Mouse (Mus musculus) midbrain, embryonic 10.5 days (tissue): ENCODE measurements around the gene Haus6. TPM values are rescaled to one million over a fixed set of nuclear protein-coding genes. Genes with fewer than 3 reads are reported as not detected.
"Not testable (repeated sequence)": the region's sequence is repeated elsewhere in the genome, so short reads cannot be mapped to it uniquely, and the experiment has no call there.

Experiments used
- DNase-seq: peaks from one replicate; pipeline ENCODE4 v3.0.0-alpha.2; 2017; ENCODE audit warnings: low spot score
- H3K27ac ChIP-seq: fragments of 300-500 bp; sonication (generic); replicated peaks from 2 replicates; pipeline ENCODE4 v1.5.1; 2016; ENCODE audit warnings: mild to moderate bottlenecking
- H3K27me3 ChIP-seq: fragments of 300-500 bp; sonication (generic); 2 replicates; pipeline ENCODE4 v1.6.1; 2016; ENCODE audit warnings: low read depth, mild to moderate bottlenecking; ENCODE audit not compliant: poor library complexity, severe bottlenecking
- H3K36me3 ChIP-seq: fragments of 300-500 bp; sonication (generic); 2 replicates; pipeline ENCODE4 v1.6.1; 2016; ENCODE audit warnings: mild to moderate bottlenecking, moderate library complexity
- H3K4me1 ChIP-seq: fragments of 300-500 bp; sonication (generic); 2 replicates; pipeline ENCODE4 v1.6.1; 2016
- H3K4me3 ChIP-seq: fragments of 300-500 bp; sonication (generic); 2 replicates; pipeline ENCODE4 v1.5.1; 2016; ENCODE audit warnings: mild to moderate bottlenecking, moderate library complexity
- H3K9me3 ChIP-seq: fragments of 300-500 bp; sonication (generic); replicated peaks from 2 replicates; pipeline ENCODE4 v1.6.1; 2016; ENCODE audit warnings: mild to moderate bottlenecking
- WGBS: fragments of 180-500 bp; shearing (Covaris S2); methylation state at CpG from one replicate; pipeline ENCODE4 v1.1.7; 2016; 5-methylcytosine and 5-hydroxymethylcytosine counted together
- polyA plus RNA-seq: library from polyadenylated mRNA; unstranded; fragments of >200 nt; fragmentation: Nextera tagmentation; extraction: Ambion mirVana; gene quantifications from 2 replicates; pipeline ENCODE4 v1.2.1, GENCODE M21; 2016

Gene Haus6
- 29.1 and 30.7 TPM in 2 replicates for polyA plus RNA-seq

DNA sequence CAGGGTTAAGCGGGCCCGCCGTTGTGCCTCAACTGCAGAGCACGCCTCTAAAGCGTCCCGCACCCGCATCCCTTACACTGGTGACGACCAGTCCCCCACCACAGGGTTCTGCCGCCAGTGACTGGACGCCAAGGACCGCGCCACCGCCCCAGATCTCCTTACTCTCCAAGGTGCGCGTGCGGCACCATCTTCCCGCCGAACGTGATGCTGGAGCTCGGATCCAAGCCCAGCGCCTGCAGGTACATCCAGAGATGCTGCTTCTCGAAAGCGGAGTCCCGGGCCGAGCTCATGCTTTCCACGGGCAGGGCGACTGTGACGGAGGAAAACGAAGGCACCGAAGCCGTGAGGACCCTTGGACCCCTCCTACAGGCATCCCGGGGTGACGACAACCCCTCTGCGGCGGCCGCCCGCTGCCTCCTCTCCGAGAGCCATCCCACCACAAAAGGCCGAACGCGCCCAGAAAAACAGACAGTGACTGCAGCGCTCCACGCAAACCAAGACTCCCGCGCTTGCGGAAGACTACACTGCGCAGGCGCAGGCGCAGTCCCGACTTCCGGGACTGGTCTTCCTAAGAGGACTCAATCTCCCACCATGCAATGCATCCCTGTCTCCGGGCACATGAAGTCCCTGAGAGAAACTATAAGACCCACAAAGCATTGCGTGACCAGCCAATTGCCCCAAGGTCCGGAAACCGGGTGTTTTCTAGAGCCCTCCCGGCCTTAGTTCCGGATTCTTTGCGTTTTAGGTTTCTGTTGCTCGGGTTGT lies at the start of gene Haus6:
Gene Haus6, minus strand, starts transcription at position 532 of the 765 bp plus-strand sequence.
- H3K27ac ChIP-seq, result peak within 1 kb of the TSS; percentile 92
- WGBS, result under 1% methylated on average over 59 of the region's 59 CpGs

DNA sequence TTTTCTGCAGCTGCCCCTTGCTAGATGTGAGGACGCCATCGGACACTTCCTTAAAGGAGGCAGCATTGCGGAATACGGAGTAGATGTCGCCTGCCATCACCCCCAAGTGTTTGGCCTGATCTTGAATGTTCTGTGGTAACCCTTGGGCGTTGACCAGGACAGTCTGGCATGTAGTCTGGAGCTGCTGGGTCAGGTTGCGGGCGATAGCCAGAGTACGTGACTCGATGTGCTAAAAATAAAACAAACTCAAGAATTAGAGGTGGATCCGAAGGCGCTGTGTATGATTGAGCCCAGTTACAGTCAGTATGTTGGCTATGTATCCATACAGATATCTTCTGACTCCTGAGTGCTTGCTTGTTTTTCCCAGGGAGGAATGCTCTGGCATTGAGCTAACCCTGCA lies 45.3 kb upstream of the Haus6 start:
- Histone ChIP-seq H3K36me3 (peaks cover 67% of the 10 kb centered on the region), H3K4me1 (no peaks in the 10 kb centered on the region), H3K9me3 (no peaks in the 10 kb centered on the region), H3K27ac (no peak overlapping the region), H3K27me3 (no peaks in the 10 kb centered on the region), H3K4me3 (no peak overlapping the region)
- DNase-seq, result no peak
- WGBS, result 95% methylated on average over 12 of the region's 12 CpGs

More for the DNA sequence above, at the start of gene Haus6:
- peak within 1 kb of the TSS; percentile 92 for H3K4me3 ChIP-seq
- H3K4me1 ChIP-seq, result peaks cover 27% of the 10 kb centered on the region
- DNase-seq, result peak; percentile 93
- H3K27me3 ChIP-seq, result no peaks in the 10 kb centered on the region
- H3K36me3 ChIP-seq, result peaks cover 29% of the 10 kb centered on the region
- H3K9me3 ChIP-seq, result no peaks in the 10 kb centered on the region

DNA sequence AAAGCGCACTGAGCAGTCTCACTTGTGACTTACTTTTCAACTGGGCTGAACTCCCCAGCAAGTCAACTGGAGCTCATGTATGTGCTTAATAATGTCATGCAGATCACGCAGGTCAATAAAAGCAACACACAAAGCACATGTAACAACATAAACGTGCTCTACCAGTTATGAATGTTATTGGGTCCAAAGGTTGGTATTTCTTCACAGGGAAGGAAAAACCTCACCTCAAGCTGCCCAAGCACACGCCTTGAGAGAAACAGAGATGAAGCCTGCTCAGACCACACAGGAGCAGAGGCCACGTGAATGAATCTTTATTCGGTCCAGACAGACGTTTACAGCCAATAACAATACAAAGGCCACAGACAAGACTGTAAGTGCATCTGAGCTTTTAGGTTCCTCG lies 44.6 kb upstream of the Haus6 start:
- not testable (repeated sequence) for H3K9me3 ChIP-seq, H3K27me3 ChIP-seq, H3K27ac ChIP-seq, DNase-seq, H3K4me3 ChIP-seq, H3K4me1 ChIP-seq
- 90% methylated on average over 8 of the region's 8 CpGs for WGBS
- H3K36me3 ChIP-seq, result peaks cover 60% of the 10 kb centered on the region

DNA sequence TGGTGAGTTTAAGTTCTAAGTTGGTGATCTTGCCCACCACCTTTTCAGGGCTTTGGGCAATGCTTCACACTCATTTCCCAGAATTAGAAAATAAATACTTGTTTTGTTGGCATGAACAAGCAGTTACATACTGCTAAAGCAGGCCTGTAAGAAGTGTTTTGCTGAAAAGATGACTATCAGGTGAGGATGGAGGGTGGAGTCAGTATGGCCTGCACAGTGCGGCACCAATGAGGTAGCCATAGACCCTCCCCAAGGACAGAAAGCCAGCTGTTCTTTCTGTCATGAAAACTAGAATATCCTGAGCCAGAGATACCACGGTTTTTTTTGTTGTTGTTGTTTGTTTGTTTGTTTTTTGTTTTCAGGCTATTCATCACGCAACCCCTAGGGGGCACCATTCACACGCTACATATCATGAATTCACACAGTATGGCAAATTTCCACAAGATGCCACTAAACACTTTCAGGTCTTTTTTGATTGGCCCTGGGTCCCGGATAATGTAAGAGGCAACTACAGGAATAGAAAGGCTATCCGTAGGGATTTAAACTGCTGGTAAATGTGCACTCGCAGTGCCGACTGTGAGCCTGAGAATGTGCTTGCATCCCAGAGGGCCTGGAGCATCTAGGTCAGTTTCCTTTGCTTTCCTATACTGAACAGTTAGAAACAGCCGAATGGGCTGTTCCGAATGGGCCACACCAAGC lies 40.0 kb upstream of the Haus6 start:
- Histone ChIP-seq H3K27me3 (no peaks in the 10 kb centered on the region), H3K36me3 (peaks cover 17% of the 10 kb centered on the region), H3K9me3 (no peaks in the 10 kb centered on the region; the same call in 1 of the 2 replicates), H3K4me1 (no peaks in the 10 kb centered on the region), H3K27ac (no peak overlapping the region), H3K4me3 (no peak overlapping the region)
- 74% methylated on average over 10 of the region's 10 CpGs for WGBS
- no peak for DNase-seq

DNA sequence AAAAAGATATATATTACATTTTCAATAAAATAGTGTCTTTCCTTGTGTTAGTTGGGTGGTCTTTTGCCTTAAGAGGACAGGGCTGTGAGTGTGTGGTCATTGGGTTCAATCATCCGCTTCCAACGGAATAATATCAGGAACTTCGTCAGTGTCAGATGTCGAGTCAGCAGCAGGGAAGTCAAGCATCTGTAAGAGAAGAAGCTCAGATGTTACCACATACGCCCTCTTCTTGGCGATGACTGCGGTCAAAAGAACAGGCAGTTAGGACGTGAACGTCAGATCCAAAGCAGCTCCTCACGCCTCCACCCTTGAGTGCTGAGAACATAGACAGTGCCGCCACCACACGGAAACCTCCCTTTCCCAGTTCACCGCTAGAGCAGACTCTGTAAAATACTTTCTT lies 36.5 kb upstream of the Haus6 start:
- not testable (repeated sequence) for H3K4me3 ChIP-seq, H3K9me3 ChIP-seq, DNase-seq, H3K4me1 ChIP-seq, H3K27me3 ChIP-seq, H3K27ac ChIP-seq, H3K36me3 ChIP-seq
- WGBS, result 94% methylated on average over 10 of the region's 13 CpGs

DNA sequence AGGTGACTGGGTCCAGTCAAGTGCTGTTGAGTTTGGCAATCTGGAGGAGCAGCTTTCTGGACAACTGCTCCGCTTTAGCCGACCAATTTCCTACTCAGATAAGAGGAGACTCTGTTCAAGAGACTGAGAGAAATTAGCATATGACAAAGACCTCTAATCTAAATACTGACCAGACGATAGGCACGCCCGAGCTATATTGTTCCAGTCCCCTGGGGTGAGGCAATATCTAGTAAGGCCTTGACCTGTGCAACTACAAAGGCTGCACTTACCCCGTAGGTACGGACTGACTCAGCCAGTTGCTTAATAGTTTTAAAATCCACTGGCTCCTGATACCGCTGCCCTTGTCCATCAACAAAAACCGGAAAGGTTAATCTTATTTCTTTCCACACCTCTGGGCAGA lies 25.7 kb upstream of the Haus6 start:
- H3K4me3 ChIP-seq, H3K9me3 ChIP-seq, H3K27ac ChIP-seq, H3K27me3 ChIP-seq, H3K4me1 ChIP-seq, H3K36me3 ChIP-seq, DNase-seq: not testable (repeated sequence)
- WGBS, result 95% methylated on average over 9 of the region's 9 CpGs

DNA sequence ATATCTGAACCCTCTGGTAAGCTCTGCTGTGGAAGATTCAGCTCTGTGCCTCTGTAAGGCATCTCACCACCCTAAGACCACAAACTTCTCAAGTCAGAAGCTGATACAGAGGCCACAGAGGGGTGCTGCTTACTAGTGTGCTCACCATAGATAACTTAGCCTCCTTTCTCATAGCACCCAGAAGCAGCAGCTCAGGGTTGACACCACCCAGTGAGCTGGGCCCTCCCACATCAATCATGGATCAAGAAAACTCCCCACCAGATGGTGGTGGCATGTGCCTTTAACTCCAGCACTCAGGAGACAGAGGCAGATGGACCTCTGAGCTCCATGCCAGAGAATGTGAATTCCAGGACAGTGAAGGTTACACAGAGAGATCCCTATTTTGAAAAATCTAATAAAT lies 23.0 kb upstream of the Haus6 start:
- not testable (repeated sequence) for H3K4me3 ChIP-seq, H3K36me3 ChIP-seq, H3K27ac ChIP-seq, H3K9me3 ChIP-seq, H3K27me3 ChIP-seq, DNase-seq, H3K4me1 ChIP-seq

DNA sequence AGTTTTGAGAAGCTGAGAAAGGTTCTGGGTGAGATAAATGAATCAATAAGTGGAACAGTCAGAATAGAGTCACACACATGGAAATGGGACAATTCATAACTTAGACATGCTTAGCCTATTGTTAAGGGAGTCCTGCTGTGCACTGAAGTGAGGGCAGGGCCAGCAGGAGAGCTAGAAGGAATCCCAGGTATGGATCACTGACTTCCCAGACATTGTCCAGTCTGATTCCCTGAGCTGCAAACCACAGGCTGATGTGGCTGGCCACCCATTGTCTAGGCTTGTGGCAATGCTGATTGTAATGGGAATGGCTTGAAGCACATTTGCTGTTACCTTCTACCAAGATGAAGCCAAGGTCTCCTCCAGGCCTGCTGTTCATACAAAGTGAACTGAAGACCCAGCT lies 22.5 kb upstream of the Haus6 start:
- not testable (repeated sequence) for H3K4me3 ChIP-seq, H3K36me3 ChIP-seq, H3K9me3 ChIP-seq, DNase-seq, H3K27me3 ChIP-seq, H3K27ac ChIP-seq, H3K4me1 ChIP-seq

DNA sequence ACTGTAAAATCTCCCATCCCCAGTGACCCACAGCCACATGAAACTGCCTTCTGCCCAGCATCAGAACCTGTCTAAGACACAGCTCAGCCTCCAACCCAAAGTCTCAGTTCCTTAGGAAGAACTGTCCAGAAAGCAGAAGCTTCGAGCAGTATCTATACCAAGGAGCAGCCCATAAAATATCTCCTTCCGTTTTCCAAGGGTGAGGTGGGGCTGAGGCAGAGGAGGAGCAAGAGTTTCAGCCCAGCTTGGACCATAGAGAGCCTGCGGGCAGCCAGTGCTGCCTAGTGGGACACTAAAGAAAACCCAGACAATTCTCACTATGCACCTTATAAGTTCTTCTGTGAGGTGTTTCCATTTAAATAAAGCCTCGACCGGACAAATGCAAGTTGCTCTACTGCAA lies 20.7 kb upstream of the Haus6 start:
- not testable (repeated sequence) for H3K9me3 ChIP-seq, H3K27me3 ChIP-seq, H3K4me1 ChIP-seq, DNase-seq, H3K4me3 ChIP-seq, H3K27ac ChIP-seq, H3K36me3 ChIP-seq
- 68% methylated on average over 5 of the region's 5 CpGs for WGBS

DNA sequence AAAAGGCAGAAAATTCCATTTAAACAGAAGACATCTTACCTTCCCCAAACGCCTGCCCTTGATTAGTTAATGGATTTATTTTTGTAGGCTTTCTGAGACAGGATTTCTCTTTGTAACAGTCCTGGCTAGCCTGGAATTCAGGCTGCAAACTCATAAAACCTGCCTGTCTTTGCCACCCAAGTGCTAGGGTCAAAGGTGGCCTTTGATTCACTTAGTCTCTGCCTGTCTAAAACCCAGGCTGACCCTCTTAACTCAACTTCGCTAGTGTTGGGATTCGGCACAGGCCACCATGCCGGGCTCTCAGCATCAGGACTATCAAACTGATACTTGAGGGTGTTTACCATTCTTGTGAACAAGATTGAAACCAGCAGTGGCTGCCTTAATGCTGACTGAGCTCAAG lies 20.0 kb upstream of the Haus6 start:
- Histone ChIP-seq H3K4me1 (no peaks in the 10 kb centered on the region), H3K27ac (no peak overlapping the region), H3K9me3 (no peaks in the 10 kb centered on the region), H3K27me3 (no peaks in the 10 kb centered on the region), H3K36me3 (no peaks in the 10 kb centered on the region), H3K4me3 (no peak overlapping the region)
- 65% methylated on average over 4 of the region's 4 CpGs for WGBS
- DNase-seq, result no peak

DNA sequence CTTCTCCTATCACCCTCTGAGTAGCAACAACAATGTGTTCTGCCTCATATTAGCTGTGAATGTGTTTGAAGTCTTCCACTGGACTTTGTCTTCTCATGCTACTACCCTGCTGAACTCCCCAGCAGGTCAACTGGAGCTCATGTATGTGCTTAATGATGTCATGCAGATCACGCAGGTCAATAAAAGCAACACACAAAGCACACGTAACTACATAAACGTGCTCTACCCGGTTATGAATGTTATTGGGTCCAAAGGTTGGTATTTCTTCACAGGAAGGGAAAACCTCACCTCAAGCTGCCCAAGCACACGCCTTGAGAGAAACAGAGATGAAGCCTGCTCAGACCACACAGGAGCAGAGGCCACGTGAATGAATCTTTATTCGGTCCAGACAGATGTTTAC lies 14.6 kb upstream of the Haus6 start:
- not testable (repeated sequence) for H3K4me3 ChIP-seq, H3K27ac ChIP-seq, DNase-seq, H3K9me3 ChIP-seq, H3K4me1 ChIP-seq, H3K36me3 ChIP-seq, H3K27me3 ChIP-seq
- 91% methylated on average over 7 of the region's 7 CpGs for WGBS

DNA sequence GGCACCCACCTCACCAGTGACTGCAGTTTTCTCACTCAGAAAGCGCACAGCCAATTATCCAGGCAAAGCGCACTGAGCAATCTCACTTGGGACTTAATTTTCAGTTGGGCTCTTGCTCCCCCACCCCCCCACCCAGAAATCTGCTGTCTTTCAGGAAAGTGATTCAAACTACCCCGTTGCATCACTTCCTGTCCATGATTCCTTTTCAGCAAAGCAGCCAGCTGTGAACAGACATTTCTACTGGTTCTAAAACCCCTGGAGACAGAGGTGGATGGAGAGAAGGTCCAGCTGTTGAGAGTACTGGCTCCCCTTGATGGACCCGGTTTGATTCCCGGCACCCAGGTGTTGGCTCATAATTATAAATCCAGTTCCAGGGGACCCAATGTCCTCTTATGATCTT lies 13.6 kb upstream of the Haus6 start:
- Histone ChIP-seq H3K27ac (no peak overlapping the region), H3K9me3 (no peaks in the 10 kb centered on the region), H3K4me3 (no peak overlapping the region), H3K4me1 (no peaks in the 10 kb centered on the region), H3K36me3 (no peaks in the 10 kb centered on the region), H3K27me3 (no peaks in the 10 kb centered on the region)
- no peak for DNase-seq
- 86% methylated on average over 5 of the region's 5 CpGs for WGBS

DNA sequence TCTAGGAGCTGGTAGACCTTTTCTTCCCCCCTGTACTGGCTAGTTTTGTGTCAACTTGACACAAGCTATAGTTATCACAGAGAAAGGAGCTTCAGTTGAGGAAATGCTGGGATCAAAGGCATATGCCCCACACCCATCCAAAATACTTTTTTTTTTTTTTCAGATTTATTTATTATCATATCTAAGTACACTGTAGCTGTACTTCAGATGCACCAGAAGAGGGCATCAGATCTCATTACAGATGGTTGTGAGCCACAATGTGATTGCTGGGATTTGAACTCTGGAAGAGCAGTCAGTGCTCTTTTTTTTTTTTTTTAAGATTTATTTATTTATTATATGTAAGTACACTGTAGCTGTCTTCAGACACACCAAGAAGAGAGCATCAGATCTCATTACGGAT lies 10.7 kb upstream of the Haus6 start:
- H3K27me3 ChIP-seq, H3K27ac ChIP-seq, H3K9me3 ChIP-seq, DNase-seq, H3K4me1 ChIP-seq, H3K4me3 ChIP-seq, H3K36me3 ChIP-seq: not testable (repeated sequence)
- 92% methylated on average over 1 of the region's 1 CpGs for WGBS
